Mouse (Mus musculus) intestine, embryonic 15.5 days (tissue): ENCODE data around the gene Slc10a7. TPM values are rescaled to one million over a fixed set of nuclear protein-coding genes. Genes with fewer than 3 reads are reported as not detected.
A peak's percentile ranks its signal among the peaks of the same experiment; 100 is the strongest.
"Not testable (repeated sequence)": the region's sequence is repeated elsewhere in the genome, so short reads cannot be mapped to it uniquely, and the experiment has no call there.

Source experiments
- ATAC-seq: fragments of 200-750 bp; cut with Nextera tagmentation; 2 replicates; pipeline ENCODE4 v1.8.0; 2017; ENCODE audit warnings: moderate TSS enrichment, moderate library complexity
- H3K27ac ChIP-seq: fragments of 300-500 bp; sonication (generic); 2 replicates; pipeline ENCODE4 v1.5.1; 2015; ENCODE audit warnings: mild to moderate bottlenecking, inconsistent platforms
- H3K27me3 ChIP-seq: fragments of 300-500 bp; sonication (generic); replicated peaks from 2 replicates; pipeline ENCODE4 v1.6.1; 2015; ENCODE audit warnings: inconsistent platforms
- H3K36me3 ChIP-seq: fragments of 300-500 bp; sonication (generic); 2 replicates; pipeline ENCODE4 v1.6.1; 2015; ENCODE audit warnings: inconsistent platforms
- H3K4me1 ChIP-seq: fragments of 300-500 bp; sonication (generic); replicated peaks from 2 replicates; pipeline ENCODE4 v1.6.1; 2015; ENCODE audit warnings: inconsistent platforms
- H3K4me2 ChIP-seq: fragments of 300-500 bp; sonication (generic); replicated peaks from 2 replicates; pipeline ENCODE4 v1.6.1; 2015; ENCODE audit warnings: mild to moderate bottlenecking, inconsistent platforms
- H3K4me3 ChIP-seq: fragments of 300-500 bp; sonication (generic); replicated peaks from 2 replicates; pipeline ENCODE4 v1.5.1; 2015; ENCODE audit warnings: inconsistent platforms
- H3K9ac ChIP-seq: fragments of 300-500 bp; sonication (generic); 2 replicates; pipeline ENCODE4 v1.6.1; 2015; ENCODE audit warnings: inconsistent platforms
- H3K9me3 ChIP-seq: fragments of 300-500 bp; sonication (generic); 2 replicates; pipeline ENCODE4 v1.6.1; 2016; ENCODE audit warnings: inconsistent platforms
- WGBS: fragments of 180-500 bp; shearing (Covaris S2); methylation state at CpG from one replicate; pipeline ENCODE4 v1.1.7; 2015; 5-methylcytosine and 5-hydroxymethylcytosine counted together
- polyA plus RNA-seq: library from polyadenylated mRNA; unstranded; fragments of >200 nt; fragmentation: Nextera tagmentation; extraction: Ambion mirVana; gene quantifications from 2 replicates; pipeline ENCODE4 v1.2.1, GENCODE M21; 2015

Slc10a7 gene
- polyA plus RNA-seq, 1 experiment from 2014 or later, result 16.5 TPM

DNA sequence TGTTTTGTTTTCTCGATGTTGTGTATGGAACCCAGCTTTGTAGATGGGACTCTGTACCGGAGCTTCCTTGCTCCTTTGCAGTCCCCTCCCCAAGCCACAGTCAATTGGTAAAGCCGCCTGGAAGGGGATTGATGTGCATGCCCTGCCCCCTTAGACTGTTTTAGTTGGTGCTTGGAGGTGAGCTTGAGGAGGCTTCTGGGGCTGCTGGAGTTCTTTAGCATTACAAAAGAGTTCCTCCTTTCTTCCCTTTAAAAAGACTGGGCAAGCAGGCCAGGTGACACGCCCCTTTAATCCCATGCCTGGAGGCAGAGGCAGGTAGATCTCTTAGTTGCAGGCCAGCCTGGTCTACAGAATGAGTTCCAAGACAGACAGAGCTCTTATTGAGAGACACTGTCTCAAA is 4.0 kb downstream of the Slc10a7 start:
- no peak overlapping the region for H3K27ac ChIP-seq
- no peaks in the 10 kb centered on the region for H3K4me1 ChIP-seq
- H3K9ac ChIP-seq, result no peak overlapping the region
- H3K9me3 ChIP-seq, result no peaks in the 10 kb centered on the region
- H3K4me2 ChIP-seq, result no peak overlapping the region
- H3K27me3 ChIP-seq, result no peaks in the 10 kb centered on the region
- no peak for ATAC-seq
- H3K36me3 ChIP-seq, result peaks cover 5% of the 10 kb centered on the region
- 91% methylated on average over 4 of the region's 4 CpGs for WGBS
- H3K4me3 ChIP-seq, result no peak overlapping the region

DNA sequence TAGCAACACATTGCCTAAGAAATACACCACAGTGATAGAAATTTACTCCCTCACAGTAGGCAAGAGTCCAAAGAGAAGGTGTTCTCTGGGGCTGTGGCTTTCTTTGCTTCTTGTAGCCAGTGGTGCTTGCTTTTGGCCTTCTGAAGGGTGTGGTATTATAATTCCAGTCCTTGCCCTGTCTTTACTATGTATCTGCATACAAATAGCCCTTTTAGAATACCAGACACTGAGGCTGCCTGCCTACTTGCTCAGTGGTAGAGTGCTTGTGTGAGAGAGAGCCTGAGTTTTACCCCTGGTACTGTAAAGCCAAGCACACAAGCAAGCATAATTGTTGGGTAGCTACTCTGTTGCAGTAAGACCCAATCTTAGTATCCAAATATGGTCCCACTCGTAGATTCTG is 5.6 kb downstream of the Slc10a7 start:
- no peaks in the 10 kb centered on the region for H3K27me3 ChIP-seq
- 97% methylated on average over 1 of the region's 1 CpGs for WGBS
- H3K9me3 ChIP-seq, result no peaks in the 10 kb centered on the region
- H3K27ac ChIP-seq, result no peak overlapping the region
- no peak overlapping the region for H3K4me2 ChIP-seq
- H3K4me1 ChIP-seq, result no peaks in the 10 kb centered on the region
- no peak overlapping the region for H3K9ac ChIP-seq
- H3K4me3 ChIP-seq, result no peak overlapping the region
- peaks cover 5% of the 10 kb centered on the region for H3K36me3 ChIP-seq
- ATAC-seq, result no peak

DNA sequence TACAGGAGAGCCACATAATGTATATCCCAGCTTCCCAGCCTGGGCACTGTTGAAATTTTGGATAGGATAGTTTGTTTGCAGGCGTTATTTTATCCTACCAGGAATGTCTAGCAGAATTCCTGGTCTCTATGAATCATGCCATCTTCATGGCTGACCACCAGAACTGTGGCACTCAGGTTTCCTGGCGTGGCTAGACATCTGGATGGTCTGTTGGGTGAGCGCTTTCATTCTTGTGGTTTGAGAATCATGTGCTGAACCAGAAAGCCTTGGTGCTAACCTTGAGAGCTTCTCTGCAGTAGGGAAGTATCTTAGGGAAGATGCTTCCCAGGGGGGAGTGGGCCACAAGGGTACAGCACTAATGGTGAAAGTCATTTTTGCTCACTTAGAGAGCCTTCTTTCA is 6.0 kb downstream of the Slc10a7 start:
- H3K27me3 ChIP-seq, result no peaks in the 10 kb centered on the region
- no peak for ATAC-seq

GRCm38 (mm10) chr8:78533981-78534380 is 24.8 kb downstream of the Slc10a7 start:
- Histone ChIP-seq H3K27me3 (no peaks in the 10 kb centered on the region), H3K4me2 (no peak overlapping the region), H3K36me3 (0 out of 2 replicates have a peak, but pooled peaks cover 8% of the 10 kb centered on the region), H3K27ac (no peak overlapping the region), H3K4me1 (peaks cover 5% of the 10 kb centered on the region; the same call in 1 of the 2 replicates), H3K9me3 (no peaks in the 10 kb centered on the region), H3K9ac (no peak overlapping the region), H3K4me3 (no peak overlapping the region)
- no peak for ATAC-seq
- WGBS, result 61% methylated on average over 6 of the region's 6 CpGs

More for the DNA sequence above, 6.0 kb downstream of the Slc10a7 start:
- no peak overlapping the region for H3K4me3 ChIP-seq
- no peaks in the 10 kb centered on the region for H3K9me3 ChIP-seq
- no peak overlapping the region for H3K9ac ChIP-seq
- H3K36me3 ChIP-seq, result peaks cover 5% of the 10 kb centered on the region
- H3K4me2 ChIP-seq, result no peak overlapping the region
- H3K4me1 ChIP-seq, result no peaks in the 10 kb centered on the region
- 87% methylated on average over 3 of the region's 3 CpGs for WGBS
- no peak overlapping the region for H3K27ac ChIP-seq

GRCm38 (mm10) chr8:78536716-78537115 is 27.6 kb downstream of the Slc10a7 start:
- Histone ChIP-seq H3K27ac (no peak overlapping the region), H3K9ac (no peak overlapping the region), H3K4me2 (no peak overlapping the region), H3K36me3 (0 out of 2 replicates have a peak, but pooled peaks cover 4% of the 10 kb centered on the region), H3K27me3 (no peaks in the 10 kb centered on the region), H3K9me3 (no peaks in the 10 kb centered on the region), H3K4me1 (peaks cover 5% of the 10 kb centered on the region; the same call in 1 of the 2 replicates), H3K4me3 (no peak overlapping the region)
- 73% methylated on average over 5 of the region's 5 CpGs for WGBS
- no peak for ATAC-seq

- Histone ChIP-seq H3K9me3 (no peaks in the 10 kb centered on the region), H3K9ac (no peak overlapping the region), H3K4me3 (no peak overlapping the region), H3K4me2 (no peak overlapping the region), H3K27me3 (no peaks in the 10 kb centered on the region), H3K36me3 (0 out of 2 replicates have a peak, but pooled peaks cover 6% of the 10 kb centered on the region), H3K4me1 (peaks cover 5% of the 10 kb centered on the region; the same call in 1 of the 2 replicates), H3K27ac (no peak overlapping the region)
- 87% methylated on average over 3 of the region's 3 CpGs for WGBS
- no peak for ATAC-seq
Measured at GRCm38 (mm10) chr8:78537795-78538194, 28.6 kb downstream of the Slc10a7 start.

DNA sequence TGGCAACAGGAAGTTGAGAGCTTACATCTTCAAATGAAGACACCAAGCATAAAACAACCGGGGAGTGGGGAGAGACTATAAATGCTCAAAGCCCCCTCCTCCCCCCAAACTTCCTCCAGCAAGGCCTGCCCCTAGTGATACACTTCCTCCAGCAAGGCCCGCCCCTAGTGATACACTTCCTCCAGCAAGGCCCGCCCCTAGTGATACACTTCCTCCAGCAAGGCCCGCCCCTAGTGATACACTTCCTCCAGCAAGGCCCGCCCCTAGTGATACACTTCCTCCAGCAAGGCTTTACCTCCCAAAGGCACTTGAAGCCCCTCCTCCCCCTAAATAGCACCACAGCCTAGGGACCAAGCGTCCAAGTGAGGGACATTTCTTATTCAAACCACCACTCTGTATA is 33.5 kb downstream of the Slc10a7 start:
- H3K4me3 ChIP-seq, H3K4me2 ChIP-seq, H3K36me3 ChIP-seq, H3K9ac ChIP-seq, H3K27ac ChIP-seq, H3K9me3 ChIP-seq, ATAC-seq, H3K27me3 ChIP-seq, H3K4me1 ChIP-seq: not testable (repeated sequence)
- 95% methylated on average over 4 of the region's 6 CpGs for WGBS

- WGBS, result 35% methylated on average over 1 of the region's 1 CpGs
- H3K27ac ChIP-seq, result no peak overlapping the region
- no peak for ATAC-seq
Measured at GRCm38 (mm10) chr8:78543621-78544020, 34.5 kb downstream of the Slc10a7 start.

GRCm38 (mm10) chr8:78544545-78544944 is 35.4 kb downstream of the Slc10a7 start:
- 0 out of 2 replicates have a peak, but pooled peaks cover 2% of the 10 kb centered on the region for H3K36me3 ChIP-seq
- WGBS, result 43% methylated on average over 2 of the region's 2 CpGs
- ATAC-seq, result no peak

More at GRCm38 (mm10) chr8:78543621-78544020, 34.5 kb downstream of the Slc10a7 start:
- Histone ChIP-seq H3K4me1 (no peaks in the 10 kb centered on the region), H3K36me3 (0 out of 2 replicates have a peak, but pooled peaks cover 2% of the 10 kb centered on the region), H3K4me3 (no peak overlapping the region), H3K9me3 (no peaks in the 10 kb centered on the region), H3K9ac (no peak overlapping the region), H3K4me2 (no peak overlapping the region), H3K27me3 (no peaks in the 10 kb centered on the region)

DNA sequence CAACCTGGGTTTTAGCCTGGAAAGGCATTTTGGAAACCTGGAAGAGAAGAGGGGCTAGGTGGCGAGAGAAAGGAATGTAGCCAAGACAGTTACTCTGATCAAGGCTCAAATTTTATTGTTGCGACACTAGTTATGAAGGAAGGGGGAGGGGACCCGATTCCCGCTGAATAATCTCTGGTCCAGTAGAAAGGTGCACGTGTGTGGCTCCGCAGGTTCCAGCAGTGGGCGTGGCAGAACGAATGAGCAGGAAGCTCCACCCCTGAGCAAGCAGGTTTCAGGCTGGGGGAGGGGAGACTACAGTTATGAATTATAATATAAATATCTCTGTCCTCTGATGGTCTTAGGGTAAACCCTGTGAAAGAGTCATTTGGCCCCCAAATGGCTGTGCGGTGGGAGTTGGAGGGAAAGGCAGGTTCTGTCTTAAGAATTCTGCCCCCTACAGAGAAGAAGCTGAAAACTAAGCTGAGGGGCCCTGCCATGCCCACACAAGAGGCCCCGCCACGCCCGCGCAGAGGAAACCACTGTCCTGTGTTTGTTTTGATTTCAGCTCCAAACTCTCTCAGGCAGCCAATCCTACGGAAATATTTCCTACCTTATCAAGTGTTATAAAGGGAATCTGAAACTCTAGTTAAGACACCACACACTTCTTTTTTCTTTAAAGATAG is 36.1 kb downstream of the Slc10a7 start:
- not testable (repeated sequence) for H3K9me3 ChIP-seq, H3K27me3 ChIP-seq, H3K4me2 ChIP-seq, H3K4me1 ChIP-seq, H3K36me3 ChIP-seq, H3K9ac ChIP-seq, H3K27ac ChIP-seq, H3K4me3 ChIP-seq
- WGBS, result 47% methylated on average over 9 of the region's 14 CpGs
- peak; percentile 61 for ATAC-seq

More at GRCm38 (mm10) chr8:78544545-78544944, 35.4 kb downstream of the Slc10a7 start:
- Histone ChIP-seq H3K9ac (no peak overlapping the region), H3K27ac (no peak overlapping the region), H3K9me3 (no peaks in the 10 kb centered on the region), H3K4me1 (no peaks in the 10 kb centered on the region), H3K27me3 (no peaks in the 10 kb centered on the region), H3K4me3 (no peak overlapping the region), H3K4me2 (no peak overlapping the region)

DNA sequence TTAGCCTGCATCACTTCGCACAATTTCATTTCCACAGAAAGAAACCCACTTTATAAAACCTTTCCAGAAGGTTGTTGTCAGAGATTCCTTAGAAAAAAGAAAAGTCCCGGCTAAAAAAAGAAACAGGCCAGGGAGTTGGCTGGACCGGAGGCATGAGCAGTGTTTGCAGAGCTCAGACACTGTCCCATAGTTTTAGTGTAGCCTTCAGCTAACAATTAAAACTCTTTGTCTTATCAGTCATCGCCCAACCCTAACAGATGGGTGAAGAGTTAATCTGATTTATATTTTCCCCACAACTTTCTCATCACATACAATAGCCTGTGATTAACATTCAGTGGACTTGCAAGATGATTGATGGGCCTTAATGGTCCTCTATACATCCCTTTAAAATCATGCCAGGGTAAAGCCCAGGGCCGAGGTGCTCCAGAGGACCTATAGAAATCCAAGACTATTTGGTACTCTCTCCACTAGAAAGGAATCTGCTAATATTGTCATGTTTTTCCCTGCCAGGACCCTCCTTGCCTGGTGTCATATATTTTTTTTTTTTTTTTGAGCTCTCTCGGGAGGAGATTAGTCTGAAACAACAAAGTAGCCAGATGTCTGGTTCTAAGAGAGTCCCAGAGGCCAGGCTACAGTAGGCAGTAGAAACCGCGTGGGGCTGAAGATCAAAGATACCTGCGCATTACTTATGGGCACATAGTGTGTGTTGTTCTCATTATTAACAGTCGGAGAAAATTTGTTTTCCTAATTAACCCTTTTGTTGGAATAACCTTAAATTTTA is 41.0 kb downstream of the Slc10a7 start:
- H3K27me3 ChIP-seq, result no peaks in the 10 kb centered on the region
- no peaks in the 10 kb centered on the region for H3K9me3 ChIP-seq
- no peak overlapping the region for H3K27ac ChIP-seq
- H3K4me3 ChIP-seq, result no peak overlapping the region
- no peak overlapping the region for H3K9ac ChIP-seq
- WGBS, result 57% methylated on average over 10 of the region's 10 CpGs
- H3K4me2 ChIP-seq, result no peak overlapping the region
- ATAC-seq, result no peak
- H3K4me1 ChIP-seq, result no peaks in the 10 kb centered on the region
- H3K36me3 ChIP-seq, result no peaks in the 10 kb centered on the region

- WGBS, result 89% methylated on average over 2 of the region's 2 CpGs
- Histone ChIP-seq H3K27ac (no peak overlapping the region), H3K27me3 (no peaks in the 10 kb centered on the region), H3K9me3 (no peaks in the 10 kb centered on the region), H3K4me2 (no peak overlapping the region), H3K4me3 (no peak overlapping the region), H3K36me3 (no peaks in the 10 kb centered on the region), H3K4me1 (no peaks in the 10 kb centered on the region), H3K9ac (no peak overlapping the region)
- ATAC-seq, result no peak
Measured at GRCm38 (mm10) chr8:78550752-78551134, 41.6 kb downstream of the Slc10a7 start.
